Mouse (Mus musculus) erythroblast, embryonic 14.5 days (primary cell): ENCODE measurements around the gene Ypel2. TPM values are rescaled to one million over a fixed set of nuclear protein-coding genes. Genes with fewer than 3 reads are reported as not detected.

Experiments used
- H3K27me3 ChIP-seq: 2 replicates; pipeline ENCODE4 v1.6.1; 2012; ENCODE audit warnings: inconsistent platforms; ENCODE audit not compliant: control insufficient read depth
- H3K36me3 ChIP-seq: 2 replicates; pipeline ENCODE4 v1.6.1; 2012; ENCODE audit warnings: mild to moderate bottlenecking, inconsistent platforms; ENCODE audit not compliant: control insufficient read depth
- H3K4me1 ChIP-seq: 2 replicates; pipeline ENCODE4 v1.6.1; 2012; ENCODE audit warnings: inconsistent platforms; ENCODE audit not compliant: control insufficient read depth
- H3K4me3 ChIP-seq: replicated peaks from 2 replicates; pipeline ENCODE3; 2012; ENCODE audit warnings: moderate library complexity, mild to moderate bottlenecking, inconsistent platforms
- H3K9me3 ChIP-seq: 2 replicates; pipeline ENCODE4 v1.6.1; 2012; ENCODE audit warnings: low read length, inconsistent platforms, mixed read lengths; ENCODE audit not compliant: control insufficient read depth
- GATA1 ChIP-seq: IDR thresholded peaks from 2 replicates; pipeline ENCODE4 v1.6.1; 2012; ENCODE audit warnings: low read length, inconsistent platforms, mixed read lengths
- TAL1 ChIP-seq: IDR thresholded peaks from 3 replicates; pipeline ENCODE4 v1.6.1; 2012; ENCODE audit warnings: low read length, inconsistent platforms, mixed read lengths
- polyA plus RNA-seq: library from polyadenylated mRNA; stranded (reverse); fragments of >175 nt; gene quantifications from 2 replicates; pipeline ENCODE4 v1.2.3, GENCODE M21; 2012

Ypel2 gene
- polyA plus RNA-seq, 1 experiment: 0.01 TPM

- Histone ChIP-seq H3K27me3 (no peaks in the 10 kb centered on the region), H3K4me3 (no peak overlapping the region), H3K36me3 (no peaks in the 10 kb centered on the region), H3K9me3 (no peaks in the 10 kb centered on the region), H3K4me1 (no peaks in the 10 kb centered on the region)
- TF ChIP-seq GATA1: no peak
- no peak for TF ChIP-seq TAL1
These were observed 10.5 kb downstream of the Ypel2 start for GRCm38 (mm10) chr11:86983056-86983455.

GRCm38 (mm10) chr11:86981229-86981791 lies 12.2 kb downstream of the Ypel2 start:
- H3K36me3 ChIP-seq: no peaks in the 10 kb centered on the region
- no peak for TF ChIP-seq TAL1
- no peak for TF ChIP-seq GATA1
- H3K9me3 ChIP-seq: no peaks in the 10 kb centered on the region
- no peak overlapping the region for H3K4me3 ChIP-seq
- H3K27me3 ChIP-seq: no peaks in the 10 kb centered on the region
- H3K4me1 ChIP-seq: no peaks in the 10 kb centered on the region

GRCm38 (mm10) chr11:86980526-86980925 lies 13.0 kb downstream of the Ypel2 start:
- Histone ChIP-seq H3K27me3 (no peaks in the 10 kb centered on the region), H3K9me3 (no peaks in the 10 kb centered on the region), H3K4me1 (no peaks in the 10 kb centered on the region), H3K4me3 (no peak overlapping the region), H3K36me3 (no peaks in the 10 kb centered on the region)
- TF ChIP-seq GATA1: no peak
- no peak for TF ChIP-seq TAL1

- no peaks in the 10 kb centered on the region for H3K36me3 ChIP-seq
- H3K9me3 ChIP-seq: no peaks in the 10 kb centered on the region
- H3K27me3 ChIP-seq: no peaks in the 10 kb centered on the region
- TF ChIP-seq GATA1: no peak
- no peak for TF ChIP-seq TAL1
- no peaks in the 10 kb centered on the region for H3K4me1 ChIP-seq
- no peak overlapping the region for H3K4me3 ChIP-seq
These were observed 13.7 kb downstream of the Ypel2 start for GRCm38 (mm10) chr11:86979799-86980198.

GRCm38 (mm10) chr11:86977242-86977641 lies 16.3 kb downstream of the Ypel2 start:
- Histone ChIP-seq H3K27me3 (no peaks in the 10 kb centered on the region), H3K4me3 (no peak overlapping the region), H3K36me3 (no peaks in the 10 kb centered on the region), H3K9me3 (no peaks in the 10 kb centered on the region), H3K4me1 (no peaks in the 10 kb centered on the region)
- no peak for TF ChIP-seq GATA1
- no peak for TF ChIP-seq TAL1

- TF ChIP-seq TAL1: no peak
- TF ChIP-seq GATA1: no peak
- H3K4me3 ChIP-seq: no peak overlapping the region
- H3K27me3 ChIP-seq: no peaks in the 10 kb centered on the region
- H3K36me3 ChIP-seq: no peaks in the 10 kb centered on the region; the same call in 1 of the 2 replicates
- no peaks in the 10 kb centered on the region for H3K4me1 ChIP-seq
- H3K9me3 ChIP-seq: no peaks in the 10 kb centered on the region
These were observed 19.1 kb downstream of the Ypel2 start for GRCm38 (mm10) chr11:86974401-86974800.

- no peak for TF ChIP-seq TAL1
- TF ChIP-seq GATA1: no peak
- Histone ChIP-seq H3K36me3 (no peaks in the 10 kb centered on the region; the same call in 1 of the 2 replicates), H3K27me3 (no peaks in the 10 kb centered on the region), H3K4me3 (no peak overlapping the region), H3K4me1 (no peaks in the 10 kb centered on the region), H3K9me3 (no peaks in the 10 kb centered on the region)
These were observed 20.3 kb downstream of the Ypel2 start for GRCm38 (mm10) chr11:86973255-86973654.

- Histone ChIP-seq H3K36me3 (no peaks in the 10 kb centered on the region; the same call in 1 of the 2 replicates), H3K4me1 (no peaks in the 10 kb centered on the region), H3K27me3 (no peaks in the 10 kb centered on the region), H3K4me3 (no peak overlapping the region), H3K9me3 (no peaks in the 10 kb centered on the region)
- TF ChIP-seq GATA1: no peak
- TF ChIP-seq TAL1: no peak
These were observed 22.3 kb downstream of the Ypel2 start for GRCm38 (mm10) chr11:86971057-86971753.

GRCm38 (mm10) chr11:86969041-86969821 lies 24.3 kb downstream of the Ypel2 start:
- H3K36me3 ChIP-seq: no peaks in the 10 kb centered on the region; the same call in 1 of the 2 replicates
- TF ChIP-seq GATA1 (no peak), TAL1 (no peak)
- no peak overlapping the region for H3K4me3 ChIP-seq
- no peaks in the 10 kb centered on the region for H3K27me3 ChIP-seq
- H3K9me3 ChIP-seq: no peaks in the 10 kb centered on the region
- no peaks in the 10 kb centered on the region for H3K4me1 ChIP-seq
